Mouse (Mus musculus) layer of hippocampus, adult 18-20 months (tissue): ENCODE results near the gene Hoxa10. TPM values are rescaled to one million over a fixed set of nuclear protein-coding genes. Genes with fewer than 3 reads are reported as not detected.
A peak's percentile ranks its signal among the peaks of the same experiment; 100 is the strongest.

Source experiments
- DNase-seq, 2 experiments: peaks; one replicate each; pipeline ENCODE4 v3.0.0; 2022; ENCODE audit warnings: low spot score in 2 of 2
- total RNA-seq, 2 experiments: library from RNA; stranded (reverse); gene quantifications; 2 replicates each; pipeline ENCODE4 v1.2.3; 2021

The Hoxa10 gene
- total RNA-seq, 2 experiments from 2014 or later = not detected

- DNase-seq = no peak
Observed at GRCm38 (mm10) chr6:52219234-52219942, 21.3 kb downstream of the Hoxa10 start.

DNA sequence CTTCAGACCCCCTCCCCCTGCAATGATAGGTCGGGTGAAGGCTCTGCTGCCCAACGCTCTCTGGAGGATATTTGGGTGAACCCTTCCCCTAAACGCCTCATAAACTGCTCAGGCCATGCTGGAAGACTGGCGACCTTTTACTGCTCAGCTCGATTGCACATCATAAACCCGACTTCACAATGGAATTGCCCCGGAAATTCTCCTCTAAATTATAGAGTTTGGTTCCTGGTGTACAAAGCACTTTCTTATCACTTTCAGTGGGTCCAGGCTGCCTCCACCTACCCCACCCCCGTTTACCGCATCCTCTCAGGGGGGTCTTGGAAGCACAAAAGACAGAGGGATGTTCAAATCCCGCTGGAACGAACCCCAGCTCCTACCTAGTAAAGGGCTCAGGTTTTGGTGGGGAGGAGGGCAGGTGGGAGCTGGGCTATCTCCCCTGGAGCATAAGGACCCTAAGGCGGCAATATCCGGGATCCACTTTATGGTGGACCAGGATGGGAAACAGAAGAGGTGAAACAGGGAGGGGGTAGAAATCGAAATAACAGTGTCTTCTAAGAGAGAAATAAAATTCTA lies 21.9 kb downstream of the Hoxa10 start:
- DNase-seq = no peak

DNA sequence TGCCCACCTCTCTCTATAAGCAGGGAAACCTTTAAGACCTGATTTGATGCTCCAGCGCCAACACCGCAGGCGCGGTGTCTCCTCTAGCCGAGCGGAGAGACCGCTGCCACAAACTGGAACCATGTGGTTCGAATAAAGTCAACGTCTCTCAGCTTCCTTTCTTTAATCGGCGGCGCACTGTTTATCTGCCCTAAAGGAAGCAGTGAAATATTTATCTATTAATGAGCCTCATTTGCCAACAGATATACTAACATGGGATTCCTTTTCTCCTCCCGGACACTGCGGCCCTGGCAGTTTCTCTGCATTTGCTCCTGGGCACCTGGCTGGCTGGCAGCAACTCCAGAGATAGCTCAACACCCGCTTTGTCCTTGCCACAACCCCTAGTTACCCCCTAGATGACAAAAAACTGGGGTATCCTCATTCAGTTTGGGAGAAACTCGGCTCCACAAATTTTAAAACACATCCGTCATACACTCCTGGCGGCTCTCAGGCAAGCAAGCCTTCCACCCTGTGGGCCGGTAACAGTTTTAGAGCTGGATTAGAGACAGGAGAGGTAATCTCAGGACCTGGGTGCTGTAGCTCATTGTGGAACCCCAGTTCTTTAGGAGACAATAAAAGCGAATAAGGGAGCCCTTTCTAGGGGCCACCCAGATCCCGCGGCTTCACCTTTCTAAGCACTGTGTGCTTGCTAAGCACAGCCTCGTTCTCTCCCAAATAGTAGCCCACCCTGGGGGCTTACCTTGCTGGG lies 22.6 kb downstream of the Hoxa10 start:
- no peak for DNase-seq

- DNase-seq = no peak
Observed at GRCm38 (mm10) chr6:52217459-52217768, 23.2 kb downstream of the Hoxa10 start.

DNA sequence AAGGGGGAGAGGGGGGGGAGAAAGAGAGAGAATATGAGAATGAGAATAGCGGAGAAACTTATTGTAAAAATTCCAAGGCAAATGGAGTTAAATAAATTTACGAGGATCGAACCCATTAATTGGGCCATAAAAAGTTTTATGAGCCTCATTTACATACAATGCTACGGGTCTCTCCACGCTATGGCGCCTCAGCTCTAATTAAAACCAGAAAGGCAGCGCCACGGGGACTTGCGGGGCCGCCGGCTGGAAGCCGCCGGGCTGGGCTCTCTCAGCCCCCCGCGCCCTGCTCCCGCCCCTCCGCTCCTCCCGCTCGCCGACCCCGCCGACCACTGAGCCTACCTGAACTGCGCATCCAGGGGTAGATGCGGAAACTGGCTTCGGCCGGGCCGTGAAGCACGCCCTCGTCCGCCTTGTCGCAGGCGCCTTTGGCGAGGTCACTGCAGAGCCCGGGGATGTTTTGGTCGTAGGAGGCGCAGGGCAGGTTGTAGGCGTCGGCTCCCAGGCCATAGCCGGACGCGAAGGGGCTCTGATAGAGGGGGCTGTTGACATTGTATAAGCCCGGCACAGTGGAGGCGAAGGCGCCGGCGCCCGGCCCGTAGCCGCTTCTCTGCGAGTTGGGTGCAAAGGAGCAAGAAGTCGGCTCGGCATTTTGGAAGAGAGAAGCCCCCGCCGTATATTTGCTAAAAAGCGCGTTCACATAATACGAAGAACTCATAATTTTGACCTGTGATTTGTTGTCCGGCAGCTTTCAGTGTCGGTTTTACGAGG lies 23.8 kb downstream of the Hoxa10 start:
- DNase-seq = no peak

- no peak for DNase-seq
Observed at GRCm38 (mm10) chr6:52215771-52216535, 24.7 kb downstream of the Hoxa10 start.

DNA sequence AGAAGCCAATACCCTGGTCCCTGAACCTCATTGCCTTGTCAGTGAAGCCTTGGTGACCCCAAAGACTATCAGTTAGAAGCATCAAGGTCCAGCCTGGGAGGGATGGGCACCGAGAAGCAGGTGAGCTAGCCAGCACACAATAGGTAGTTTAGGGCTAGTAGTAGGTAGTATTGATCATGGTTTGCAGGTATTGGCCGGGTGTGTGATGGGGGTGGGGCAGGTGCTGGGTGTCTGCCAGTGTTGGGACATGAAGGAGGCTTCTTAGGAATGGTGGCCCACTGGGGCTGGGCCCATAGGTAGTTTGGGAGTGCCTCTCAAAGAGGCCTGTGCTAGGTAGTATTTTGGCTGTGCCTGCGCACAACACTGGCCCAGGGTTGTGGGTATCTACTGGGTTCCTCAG lies 25.6 kb downstream of the Hoxa10 start:
- DNase-seq = no peak

DNA sequence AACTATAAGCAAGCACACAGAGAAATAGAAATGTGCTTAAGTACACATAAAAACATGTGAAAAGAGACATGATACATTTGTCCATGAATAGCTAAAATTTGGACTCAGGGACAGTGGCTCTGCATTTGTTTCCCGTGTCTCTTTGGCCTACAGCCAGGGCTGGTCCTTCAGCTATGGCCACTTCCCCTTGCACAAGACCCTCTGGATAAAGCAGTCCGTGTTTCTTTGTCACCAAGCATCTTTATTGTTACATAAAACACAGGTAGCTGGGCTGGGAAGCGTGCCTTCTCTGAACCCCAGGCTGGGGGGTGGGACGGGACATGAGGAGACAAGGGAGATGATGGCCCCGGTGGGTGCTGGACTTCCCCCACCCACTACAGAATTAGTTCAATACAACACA lies 26.4 kb downstream of the Hoxa10 start:
- DNase-seq = no peak

GRCm38 (mm10) chr6:52213119-52213986 lies 27.3 kb downstream of the Hoxa10 start, which contains the start of the genes Hoxa3 and Gm28308:
Gene Hoxa3, minus strand, starts transcription at chr6:52213336.
Gene Gm28308, minus strand, starts transcription at chr6:52213339.
- no peak for DNase-seq

DNA sequence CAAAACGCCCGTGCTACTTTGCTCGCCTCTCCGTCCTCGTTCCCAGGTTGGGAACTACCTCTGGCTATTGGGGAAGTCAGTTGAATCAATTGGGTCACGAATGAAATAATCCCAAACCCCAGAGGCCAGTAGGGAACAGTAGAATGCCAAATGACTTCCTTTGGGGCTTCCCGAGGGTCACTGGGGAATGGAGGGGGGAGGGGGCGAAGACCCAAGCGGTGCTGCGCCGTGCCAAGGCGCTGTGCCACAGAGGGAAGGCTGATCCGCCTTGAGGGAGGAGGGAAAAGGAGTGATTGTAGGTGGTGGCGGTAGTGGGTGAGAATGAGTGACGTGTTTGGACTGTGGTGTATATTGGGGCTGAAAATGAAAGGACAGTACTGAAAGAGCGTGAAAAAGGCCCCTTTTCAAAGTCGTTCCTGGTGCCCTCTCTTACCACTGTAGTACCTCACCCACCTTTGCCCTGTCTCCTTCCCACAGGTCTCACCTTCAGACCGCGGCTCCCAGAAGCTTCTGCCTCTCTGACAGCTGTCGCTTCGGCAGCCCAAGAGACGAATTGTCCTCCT lies 28.0 kb downstream of the Hoxa10 start:
- DNase-seq = no peak

DNA sequence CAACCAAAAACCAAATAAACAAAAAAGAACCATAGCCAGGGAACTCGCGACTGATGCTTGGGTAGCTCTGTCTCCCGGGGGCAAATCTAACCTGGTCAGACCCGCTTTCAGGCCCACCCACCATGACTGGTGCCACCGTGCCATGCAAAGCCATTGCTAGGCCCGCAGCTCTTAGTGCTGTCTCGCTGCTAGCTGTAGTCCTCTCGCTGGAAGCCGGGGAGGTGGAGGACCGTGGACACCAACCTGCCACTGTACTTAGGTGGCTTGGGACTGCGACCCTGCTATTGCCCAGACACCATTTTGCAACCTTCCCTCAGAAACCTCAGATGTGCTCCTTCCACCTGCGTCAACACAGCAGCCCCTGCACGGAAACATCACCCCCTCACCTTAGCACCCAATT lies 28.7 kb downstream of the Hoxa10 start:
- DNase-seq = no peak

GRCm38 (mm10) chr6:52211170-52211935 lies 29.3 kb downstream of the Hoxa10 start:
- peak; percentile 28 to 50 for DNase-seq

GRCm38 (mm10) chr6:52209685-52210046 lies 31.0 kb downstream of the Hoxa10 start:
- no peak for DNase-seq

- no peak for DNase-seq
Observed at GRCm38 (mm10) chr6:52208868-52209684, 31.6 kb downstream of the Hoxa10 start.

DNA sequence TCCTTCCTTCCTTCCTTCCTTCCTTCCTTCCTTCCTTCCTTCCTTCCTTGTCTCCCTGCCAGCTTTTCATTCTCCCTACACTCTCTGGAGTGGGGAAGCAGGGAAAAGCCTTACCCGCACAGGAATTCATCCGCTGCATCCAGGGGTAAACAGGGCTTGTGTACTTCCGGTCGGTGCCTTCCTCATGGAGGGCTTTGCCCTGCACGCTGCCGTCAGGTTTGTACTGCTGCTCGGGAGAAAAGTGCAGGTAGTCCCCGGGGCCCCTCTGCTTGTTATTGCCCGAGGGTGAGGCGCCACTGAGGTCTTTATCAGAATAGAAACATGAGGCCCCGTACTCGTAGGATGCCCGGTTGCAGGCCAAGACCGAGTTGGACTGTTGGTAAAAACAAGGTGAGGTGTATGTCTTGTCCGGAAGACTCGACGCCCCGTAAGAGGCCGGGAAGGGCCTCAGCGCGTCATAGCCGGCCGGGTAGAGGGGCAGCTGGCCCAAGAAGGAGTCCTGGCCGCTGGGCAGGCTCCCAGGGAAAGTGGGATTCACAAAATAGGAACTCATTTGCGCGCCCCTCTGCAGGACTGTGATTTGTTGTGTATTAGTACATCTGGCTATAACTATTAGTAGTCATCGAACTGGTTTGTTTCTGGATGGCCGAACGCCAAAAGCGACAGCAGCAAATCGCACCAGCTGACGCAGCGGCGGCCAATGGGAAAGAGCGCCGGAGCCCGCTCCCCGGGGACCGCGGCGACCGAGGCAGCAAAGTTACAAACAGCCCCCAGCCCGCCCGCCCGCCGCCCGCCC lies 32.4 kb downstream of the Hoxa10 start, which contains the start of gene Hoxa6:
TSS of gene Hoxa6 (minus strand) at position 651 of the 796 bp plus-strand sequence.
- no peak for DNase-seq

GRCm38 (mm10) chr6:52207684-52207976 lies 33.0 kb downstream of the Hoxa10 start:
- no peak for DNase-seq
